Mouse (Mus musculus) stomach, postnatal 0 days (tissue): ENCODE results near the gene Ctf1.

Experiments
- CTCF ChIP-seq: IDR thresholded peaks from 2 replicates; pipeline ENCODE4 v1.5.1; 2016; ENCODE audit warnings: antibody characterized with exemption, low read depth, mild to moderate bottlenecking, moderate library complexity
- EP300 ChIP-seq: optimal IDR thresholded peaks from 2 replicates; pipeline ENCODE3; 2016; ENCODE audit warnings: antibody characterized with exemption

DNA sequence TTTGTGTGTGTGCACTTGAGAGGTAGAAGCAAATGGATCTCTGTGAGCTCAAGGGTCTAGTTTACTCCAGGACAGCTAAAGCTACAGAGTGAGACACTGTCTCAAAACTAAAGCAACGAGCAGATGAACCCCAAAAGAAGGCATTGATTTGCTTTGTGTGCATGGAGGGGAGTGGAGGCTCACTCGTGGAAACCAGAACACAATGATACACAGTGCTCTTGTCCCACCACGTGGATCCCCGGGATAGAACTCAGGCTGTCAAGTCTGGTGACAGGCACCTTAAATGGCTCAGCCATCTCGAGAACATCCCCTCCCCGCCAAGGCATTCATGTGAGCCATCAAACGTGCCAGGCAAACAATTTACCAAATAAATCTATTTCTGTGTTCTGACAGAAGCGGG lies 45.4 kb upstream of the Ctf1 start:
- TF ChIP-seq CTCF (no peak), EP300 (no peak)
